Mouse (Mus musculus) cerebellum, adult 2 months (tissue): ENCODE data around the gene Ism2. TPM values are rescaled to one million over a fixed set of nuclear protein-coding genes. Genes with fewer than 3 reads are reported as not detected.
A peak's percentile ranks its signal among the peaks of the same experiment; 100 is the strongest.
"Not testable (repeated sequence)": the region's sequence is repeated elsewhere in the genome, so short reads cannot be mapped to it uniquely, and the experiment has no call there.

ENCODE experiments used
- DNase-seq, 2 experiments: peaks; one replicate each; pipeline ENCODE4 v3.0.0; 2021
- H3K27ac ChIP-seq: fragments of 200-500 bp; 2 replicates; pipeline ENCODE4 v1.5.1; 2012; ENCODE audit warnings: low read length, control low read depth, inconsistent platforms; ENCODE audit not compliant: insufficient read depth
- H3K27me3 ChIP-seq: fragments of 200-500 bp; 2 replicates; pipeline ENCODE4 v1.6.1; 2012; ENCODE audit warnings: inconsistent platforms, mild to moderate bottlenecking, low read length, moderate library complexity; ENCODE audit not compliant: control insufficient read depth, insufficient read depth
- H3K4me1 ChIP-seq: fragments of 200-500 bp; 2 replicates; pipeline ENCODE4 v1.6.1; 2011; ENCODE audit warnings: low read length; ENCODE audit not compliant: control insufficient read depth, insufficient read depth
- H3K4me3 ChIP-seq: fragments of 200-500 bp; replicated peaks from 2 replicates; pipeline ENCODE3; 2011; ENCODE audit warnings: mild to moderate bottlenecking, low read depth, low read length, control low read depth; ENCODE audit not compliant: insufficient read depth
- CTCF ChIP-seq: fragments of 200-500 bp; IDR thresholded peaks from 2 replicates; pipeline ENCODE4 v1.5.1; 2011; ENCODE audit warnings: low read depth, mild to moderate bottlenecking, control low read depth, low read length, moderate library complexity, borderline replicate concordance; ENCODE audit not compliant: insufficient read depth
- POLR2A ChIP-seq: fragments of 200-500 bp; IDR thresholded peaks from 2 replicates; pipeline ENCODE4 v1.6.1; 2011; ENCODE audit warnings: low read length, control low read depth, borderline replicate concordance; ENCODE audit not compliant: insufficient read depth
- WGBS: fragments of 180-500 bp; shearing (Covaris S2); methylation state at CpG from one replicate; pipeline ENCODE4 v1.1.7; 2018; 5-methylcytosine and 5-hydroxymethylcytosine counted together
- polyA plus RNA-seq: library from polyadenylated mRNA; depleted of rRNA; stranded (reverse); fragments of >200 nt; gene quantifications from 2 replicates; pipeline ENCODE4 v1.2.3, GENCODE M21; 2012

The Ism2 gene
- polyA plus RNA-seq, 1 experiment = 0.26 TPM

GRCm38 (mm10) chr12:87331908-87332307 is 32.4 kb upstream of the Ism2 start:
- WGBS = 50% methylated on average over 5 of the region's 5 CpGs
- DNase-seq = no peak
- no peaks in the 10 kb centered on the region for H3K27me3 ChIP-seq
- no peak overlapping the region for H3K4me3 ChIP-seq
- no peak for TF ChIP-seq POLR2A
- TF ChIP-seq CTCF = no peak
- H3K4me1 ChIP-seq = peaks cover 11% of the 10 kb centered on the region; the same call in 1 of the 2 replicates
- no peak overlapping the region for H3K27ac ChIP-seq

GRCm38 (mm10) chr12:87331053-87331456 is 31.6 kb upstream of the Ism2 start:
- no peak for TF ChIP-seq POLR2A
- no peak for TF ChIP-seq CTCF
- H3K4me1 ChIP-seq = peaks cover 11% of the 10 kb centered on the region; the same call in 1 of the 2 replicates
- H3K4me3 ChIP-seq = no peak overlapping the region
- 25% methylated on average over 6 of the region's 6 CpGs for WGBS
- no peak overlapping the region for H3K27ac ChIP-seq
- H3K27me3 ChIP-seq = no peaks in the 10 kb centered on the region
- DNase-seq = peak in 1 of 2 experiments; percentile 10

GRCm38 (mm10) chr12:87330213-87330612 is 30.7 kb upstream of the Ism2 start:
- TF ChIP-seq CTCF = no peak
- no peak for TF ChIP-seq POLR2A
- 59% methylated on average over 2 of the region's 2 CpGs for WGBS
- no peak for DNase-seq
- no peak overlapping the region for H3K4me3 ChIP-seq
- H3K4me1 ChIP-seq = peaks cover 11% of the 10 kb centered on the region; the same call in 1 of the 2 replicates
- H3K27ac ChIP-seq = no peak overlapping the region
- no peaks in the 10 kb centered on the region for H3K27me3 ChIP-seq

GRCm38 (mm10) chr12:87328025-87328424 is 28.5 kb upstream of the Ism2 start:
- Histone ChIP-seq H3K27me3 (no peaks in the 10 kb centered on the region), H3K27ac (no peak overlapping the region), H3K4me1 (peaks cover 11% of the 10 kb centered on the region; the same call in 1 of the 2 replicates), H3K4me3 (no peak overlapping the region)
- TF ChIP-seq POLR2A (no peak), CTCF (no peak)
- WGBS = 73% methylated on average over 4 of the region's 4 CpGs
- no peak for DNase-seq

GRCm38 (mm10) chr12:87327610-87328009 is 28.1 kb upstream of the Ism2 start:
- WGBS = 40% methylated on average over 7 of the region's 7 CpGs
- no peaks in the 10 kb centered on the region for H3K27me3 ChIP-seq
- H3K4me3 ChIP-seq = no peak overlapping the region
- DNase-seq = no peak
- no peak for TF ChIP-seq CTCF
- TF ChIP-seq POLR2A = no peak
- H3K27ac ChIP-seq = no peak overlapping the region
- H3K4me1 ChIP-seq = peaks cover 9% of the 10 kb centered on the region; the same call in 1 of the 2 replicates

GRCm38 (mm10) chr12:87325452-87325851 is 25.9 kb upstream of the Ism2 start:
- WGBS = 98% methylated on average over 3 of the region's 3 CpGs
- TF ChIP-seq POLR2A (no peak), CTCF (no peak)

GRCm38 (mm10) chr12:87319229-87319628 is 19.7 kb upstream of the Ism2 start:
- no peak for DNase-seq
- H3K27ac ChIP-seq = no peak overlapping the region
- no peaks in the 10 kb centered on the region for H3K27me3 ChIP-seq
- no peaks in the 10 kb centered on the region for H3K4me1 ChIP-seq
- WGBS = 87% methylated on average over 3 of the region's 3 CpGs
- H3K4me3 ChIP-seq = no peak overlapping the region
- TF ChIP-seq CTCF = no peak
- TF ChIP-seq POLR2A = no peak

More at GRCm38 (mm10) chr12:87325452-87325851, 25.9 kb upstream of the Ism2 start:
- DNase-seq = no peak
- H3K27ac ChIP-seq = no peak overlapping the region
- no peak overlapping the region for H3K4me3 ChIP-seq
- H3K27me3 ChIP-seq = no peaks in the 10 kb centered on the region
- no peaks in the 10 kb centered on the region for H3K4me1 ChIP-seq

- Histone ChIP-seq H3K27me3 (no peaks in the 10 kb centered on the region), H3K4me1 (no peaks in the 10 kb centered on the region), H3K27ac (no peak overlapping the region), H3K4me3 (no peak overlapping the region)
- DNase-seq = no peak
- TF ChIP-seq POLR2A (no peak), CTCF (no peak)
- 82% methylated on average over 1 of the region's 1 CpGs for WGBS
These were observed 18.4 kb upstream of the Ism2 start for GRCm38 (mm10) chr12:87317951-87318350.

GRCm38 (mm10) chr12:87313098-87313497 is 13.6 kb upstream of the Ism2 start:
- Histone ChIP-seq H3K4me1 (no peaks in the 10 kb centered on the region), H3K4me3 (no peak overlapping the region), H3K27ac (no peak overlapping the region), H3K27me3 (no peaks in the 10 kb centered on the region)
- no peak for TF ChIP-seq CTCF
- TF ChIP-seq POLR2A = no peak
- 66% methylated on average over 2 of the region's 2 CpGs for WGBS
- DNase-seq = no peak

- H3K27me3 ChIP-seq, H3K4me3 ChIP-seq, DNase-seq, H3K27ac ChIP-seq, H3K4me1 ChIP-seq: not testable (repeated sequence)
- WGBS = 49% methylated on average over 4 of the region's 4 CpGs
These were observed 7.0 kb upstream of the Ism2 start for GRCm38 (mm10) chr12:87306584-87306844.
